Mouse (Mus musculus): ENCODE results near the gene Cd63. TPM values are rescaled to one million over a fixed set of nuclear protein-coding genes. Genes with fewer than 3 reads are reported as not detected.

Gene Cd63
- total RNA-seq, 2 experiments from 2014 or later = 124 to 132 TPM

DNA sequence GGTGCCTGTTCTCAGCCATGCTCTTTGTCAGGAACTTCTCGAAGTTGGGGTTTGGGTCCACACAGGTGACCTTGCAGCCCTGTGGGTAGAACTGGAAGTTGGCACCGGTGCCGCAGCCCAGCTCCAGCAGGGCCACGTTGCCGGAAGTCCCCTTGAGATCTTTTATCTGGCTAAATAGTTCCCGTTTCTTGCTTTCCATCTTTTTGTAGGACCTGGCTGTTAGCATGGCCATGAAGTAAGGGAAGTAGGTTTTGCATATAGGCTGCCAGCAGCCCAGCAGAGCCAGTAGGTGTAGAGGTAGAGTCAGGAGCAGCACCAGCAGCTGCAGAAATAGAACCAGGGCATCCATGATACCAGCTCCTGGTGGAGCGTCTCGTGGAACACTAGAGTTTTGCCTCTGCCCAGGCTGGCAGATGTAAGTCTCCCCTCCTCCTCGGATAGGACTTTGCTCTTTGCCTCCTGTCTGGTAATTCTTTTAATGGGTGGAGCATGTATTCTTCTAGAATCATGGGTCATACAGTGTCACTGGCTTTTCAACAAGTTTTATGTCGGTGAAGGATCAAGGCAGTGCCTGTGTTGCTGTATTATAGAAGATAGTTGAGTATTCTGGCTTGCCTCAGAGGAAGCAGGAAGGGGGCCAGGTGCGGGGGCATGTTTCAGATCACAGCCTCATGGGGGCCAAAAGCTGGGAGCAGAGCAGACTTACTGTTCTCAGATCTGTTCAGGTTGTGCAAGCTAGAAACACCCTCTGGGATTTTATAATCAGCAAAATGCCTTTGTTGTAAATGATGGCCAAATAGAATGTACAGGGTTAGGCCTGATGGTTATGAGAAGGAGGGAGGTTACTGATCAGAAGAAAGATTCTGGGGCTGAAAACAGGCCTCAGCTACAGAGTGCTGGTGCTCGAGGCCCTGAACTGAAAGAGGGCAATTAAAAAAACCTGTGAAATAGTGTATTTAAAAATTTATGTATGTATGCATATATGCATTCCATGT lies 60.1 kb downstream of the Cd63 start, which contains the start of gene Mettl7b:
Gene Mettl7b (minus strand): TSS at position 399 of the 995 bp plus-strand sequence.
- H3K27ac ChIP-seq = no peak within 1 kb of the TSS
- no peak for TF ChIP-seq CTCF (IDR thresholded peaks at IDR 0.05)
- H3K4me3 ChIP-seq = no peak within 1 kb of the TSS
- intact Hi-C loops (cut with DNase I) = no loop called here
- DNase-seq = no peak

Other genes starting within 250 kb of the Cd63 start
- gene Suox, start 226.9 kb upstream of the Cd63 start, total RNA-seq (2021) = 10 to 100 TPM; 22.5 to 27.7 TPM
- 10 to 100 TPM; 90.3 to 94.5 TPM for gene Rab5b, start 204.7 kb upstream of the Cd63 start, total RNA-seq (2021)
- gene Pmel, start 196.8 kb upstream of the Cd63 start, total RNA-seq (2021) = not detected
- 1 to 10 TPM; 3.0 to 3.2 TPM for gene Cdk2, start 196.0 kb upstream of the Cd63 start, total RNA-seq (2021)
- 1 to 10 TPM; 8.8 to 9.7 TPM for gene Dgka, start 156.1 kb upstream of the Cd63 start, total RNA-seq (2021)
- 10 to 100 TPM in 1 of 2 experiments, 1 to 10 TPM in 1; 9.9 to 11.8 TPM for gene Pym1, start 153.1 kb upstream of the Cd63 start, total RNA-seq (2021)
- 1 to 10 TPM; 1.0 to 1.5 TPM for gene Mmp19, start 110.1 kb upstream of the Cd63 start, total RNA-seq (2021)
- gene Dnajc14, start 96.9 kb upstream of the Cd63 start, total RNA-seq (2021) = 10 to 100 TPM; 20.1 to 26.2 TPM
- 1 to 10 TPM; 2.2 to 3.6 TPM for gene Tmem198b, start 96.6 kb upstream of the Cd63 start, total RNA-seq (2021)
- 10 to 100 TPM; 30.5 to 33.8 TPM for gene Sarnp, start 83.7 kb upstream of the Cd63 start, total RNA-seq (2021)
- 1 to 10 TPM; 3.5 to 4.5 TPM for gene Ormdl2, start 79.3 kb upstream of the Cd63 start, total RNA-seq (2021)
- gene Gdf11, start 9.3 kb upstream of the Cd63 start, total RNA-seq (2021) = 1 to 10 TPM; 4.8 to 5.2 TPM
- gene Rdh5, start 21.9 kb downstream of the Cd63 start, total RNA-seq (2021) = 1 to 10 TPM; 5.1 to 5.2 TPM
- 100 to 1,000 TPM; 137 to 169 TPM for gene Bloc1s1, start 23.0 kb downstream of the Cd63 start, total RNA-seq (2021)
- 10 to 100 TPM; 58.4 to 72.9 TPM for gene Itga7, start 32.8 kb downstream of the Cd63 start, total RNA-seq (2021)
- not detected for gene Mettl7b, start 60.0 kb downstream of the Cd63 start, total RNA-seq (2021)
- gene Olfr9, start 88.4 kb downstream of the Cd63 start, total RNA-seq (2021) = not detected
- gene Olfr763, start 109.8 kb downstream of the Cd63 start, total RNA-seq (2021) = not detected
- gene Olfr764-ps1, start 138.9 kb downstream of the Cd63 start, total RNA-seq (2021) = not detected
- not detected for gene Olfr765, start 149.0 kb downstream of the Cd63 start, total RNA-seq (2021)
- not detected for gene Olfr766-ps1, start 168.0 kb downstream of the Cd63 start, total RNA-seq (2021)
- gene Olfr767, start 181.9 kb downstream of the Cd63 start, total RNA-seq (2021) = not detected
- not detected for gene Olfr768, start 198.4 kb downstream of the Cd63 start, total RNA-seq (2021)
- gene Olfr769, start 216.9 kb downstream of the Cd63 start, total RNA-seq (2021) = not detected
- not detected for gene Olfr770, start 238.0 kb downstream of the Cd63 start, total RNA-seq (2021)